Mouse (Mus musculus) CH12.LX (cell line): ENCODE measurements around the gene Asb13. TPM values are rescaled to one million over a fixed set of nuclear protein-coding genes. Genes with fewer than 3 reads are reported as not detected.

Experiments used
- DNase-seq: peaks from one replicate; pipeline ENCODE4 v3.0.0-alpha.2; 2013; ENCODE audit errors: extremely low read depth
- H3K27ac ChIP-seq: 2 replicates; pipeline ENCODE4 v1.5.1; 2012; ENCODE audit warnings: low read depth, mild to moderate bottlenecking, control low read depth, moderate library complexity; ENCODE audit not compliant: insufficient read depth
- H3K27me3 ChIP-seq: replicated peaks from 2 replicates; pipeline ENCODE3; 2012; ENCODE audit warnings: inconsistent platforms
- H3K36me3 ChIP-seq, 2 experiments: replicated peaks in 1 of 2; 2 replicates each; pipeline versions ENCODE3 to v1.6.1; 2012; ENCODE audit warnings: inconsistent platforms in 1 of 2, low read length in 1 of 2, mild to moderate bottlenecking in 1 of 2, mixed read lengths in 1 of 2, moderate library complexity in 1 of 2; ENCODE audit not compliant: control insufficient read depth in 1 of 2, insufficient read depth in 1 of 2
- H3K4me1 ChIP-seq, 2 experiments: 2 replicates each; pipeline ENCODE4 v1.6.1; 2012; ENCODE audit warnings: inconsistent platforms in 1 of 2, moderate library complexity in 1 of 2; ENCODE audit not compliant: insufficient read depth in 2 of 2, control insufficient read depth in 1 of 2
- H3K4me2 ChIP-seq: 2 replicates; pipeline ENCODE4 v1.6.1; 2012; ENCODE audit warnings: low read depth, mild to moderate bottlenecking, control low read depth; ENCODE audit not compliant: poor library complexity, insufficient read depth, severe bottlenecking
- H3K4me3 ChIP-seq, 3 experiments: fragments of 150-350 bp in 1 of 3; sonication (generic) in 1 of 3; replicated peaks in 1 of 3; 2 replicates each; pipeline versions ENCODE3 to v1.5.1; 2011 to 2012; ENCODE audit warnings: low read depth in 2 of 3, low read length in 2 of 3, mild to moderate bottlenecking in 2 of 3, moderate library complexity in 2 of 3, control low read depth in 1 of 3, improper control_type of control experiment in 1 of 3, inconsistent platforms in 1 of 3, mixed read lengths in 1 of 3; ENCODE audit not compliant: poor library complexity in 1 of 3
- H3K79me2 ChIP-seq: replicated peaks from 2 replicates; pipeline ENCODE4 v1.6.1; 2012; ENCODE audit warnings: mild to moderate bottlenecking, moderate library complexity; ENCODE audit not compliant: control insufficient read depth, poor library complexity, insufficient read depth, severe bottlenecking; ENCODE audit errors: extremely low read depth
- H3K9ac ChIP-seq: 2 replicates; pipeline ENCODE4 v1.6.1; 2012; ENCODE audit warnings: low read depth, mild to moderate bottlenecking, control low read depth, moderate library complexity; ENCODE audit not compliant: insufficient read depth
- H3K9me3 ChIP-seq: replicated peaks from 2 replicates; pipeline ENCODE3; 2012; ENCODE audit warnings: low read length, inconsistent platforms, mixed read lengths
- BHLHE40 ChIP-seq: IDR thresholded peaks from 2 replicates; pipeline ENCODE4 v1.6.1; 2011; ENCODE audit warnings: mild to moderate bottlenecking, low read depth, low read length, improper control_type of control experiment
- CHD2 ChIP-seq: IDR thresholded peaks from 2 replicates; pipeline ENCODE4 v1.6.1; 2011; ENCODE audit warnings: low read length, improper control_type of control experiment
- CTCF ChIP-seq, 2 experiments: IDR thresholded peaks in 1 of 2; conservative IDR thresholded peaks in 1 of 2; 2 replicates each; pipeline ENCODE4 v1.5.1; 2011 to 2012; ENCODE audit warnings: low read depth in 2 of 2, low read length in 2 of 2, improper control_type of control experiment in 1 of 2, inconsistent platforms in 1 of 2, mild to moderate bottlenecking in 1 of 2, moderate library complexity in 1 of 2
- E2F4 ChIP-seq: IDR thresholded peaks from 2 replicates; pipeline ENCODE4 v1.6.1; 2011; ENCODE audit warnings: low read depth, low read length, improper control_type of control experiment; ENCODE audit not compliant: insufficient replicate concordance
- ELF1 ChIP-seq: IDR thresholded peaks from 2 replicates; pipeline ENCODE4 v1.6.1; 2014; ENCODE audit warnings: low read depth, mild to moderate bottlenecking, inconsistent platforms, low read length, improper control_type of control experiment
- ETS1 ChIP-seq: conservative IDR thresholded peaks from 2 replicates; pipeline ENCODE4 v1.6.1; 2012; ENCODE audit warnings: low read depth, mild to moderate bottlenecking, inconsistent platforms, low read length, improper control_type of control experiment, moderate library complexity
- GABPA ChIP-seq: IDR thresholded peaks from 2 replicates; pipeline ENCODE4 v1.6.1; 2012; ENCODE audit warnings: low read depth, low read length, improper control_type of control experiment, inconsistent platforms; ENCODE audit not compliant: insufficient replicate concordance
- HCFC1 ChIP-seq: IDR thresholded peaks from 2 replicates; pipeline ENCODE4 v1.6.1; 2012; ENCODE audit warnings: low read depth, mild to moderate bottlenecking, inconsistent platforms, low read length, improper control_type of control experiment
- JUN ChIP-seq: IDR thresholded peaks from 2 replicates; pipeline ENCODE4 v1.6.1; 2011; ENCODE audit warnings: low read depth, mild to moderate bottlenecking, low read length, improper control_type of control experiment, moderate library complexity; ENCODE audit not compliant: insufficient read depth
- JUND ChIP-seq: conservative IDR thresholded peaks from 2 replicates; pipeline ENCODE4 v1.6.1; 2011; ENCODE audit warnings: low read depth, low read length, improper control_type of control experiment
- KAT2A ChIP-seq: IDR thresholded peaks from 2 replicates; pipeline ENCODE4 v1.6.1; 2012; ENCODE audit warnings: low read length, improper control_type of control experiment, inconsistent platforms; ENCODE audit not compliant: insufficient replicate concordance
- MAX ChIP-seq: IDR thresholded peaks from 2 replicates; pipeline ENCODE4 v1.6.1; 2011; ENCODE audit warnings: low read length, improper control_type of control experiment
- MAZ ChIP-seq: IDR thresholded peaks from 2 replicates; pipeline ENCODE4 v1.6.1; 2012; ENCODE audit warnings: low read depth, mild to moderate bottlenecking, inconsistent platforms, low read length, improper control_type of control experiment, moderate library complexity
- MEF2A ChIP-seq: IDR thresholded peaks from 2 replicates; pipeline ENCODE4 v1.6.1; 2014; ENCODE audit warnings: low read depth, mild to moderate bottlenecking, inconsistent platforms, low read length, improper control_type of control experiment, borderline replicate concordance
- MXI1 ChIP-seq: IDR thresholded peaks from 2 replicates; pipeline ENCODE4 v1.6.1; 2011; ENCODE audit warnings: mild to moderate bottlenecking, low read depth, low read length, improper control_type of control experiment
- POLR2AphosphoS2 ChIP-seq: IDR thresholded peaks from 2 replicates; pipeline ENCODE4 v1.6.1; 2011; ENCODE audit warnings: low read depth, low read length, improper control_type of control experiment
- RAD21 ChIP-seq: IDR thresholded peaks from 2 replicates; pipeline ENCODE4 v1.6.1; 2011; ENCODE audit warnings: low read depth, mild to moderate bottlenecking, low read length, improper control_type of control experiment, moderate library complexity
- RCOR1 ChIP-seq: conservative IDR thresholded peaks from 2 replicates; pipeline ENCODE4 v1.6.1; 2012; ENCODE audit warnings: low read depth, mild to moderate bottlenecking, inconsistent platforms, low read length, improper control_type of control experiment
- SIN3A ChIP-seq: IDR thresholded peaks from 2 replicates; pipeline ENCODE4 v1.6.1; 2012; ENCODE audit warnings: low read length, improper control_type of control experiment, inconsistent platforms
- SMC3 ChIP-seq: IDR thresholded peaks from 2 replicates; pipeline ENCODE4 v1.6.1; 2011; ENCODE audit warnings: low read depth, low read length, improper control_type of control experiment
- TBP ChIP-seq: conservative IDR thresholded peaks from 2 replicates; pipeline ENCODE4 v1.6.1; 2011; ENCODE audit warnings: low read depth, low read length, improper control_type of control experiment
- TCF12 ChIP-seq: IDR thresholded peaks from 2 replicates; pipeline ENCODE4 v1.6.1; 2014; ENCODE audit warnings: low read depth, mild to moderate bottlenecking, inconsistent platforms, low read length, improper control_type of control experiment
- UBTF ChIP-seq: IDR thresholded peaks from 2 replicates; pipeline ENCODE4 v1.6.1; 2012; ENCODE audit warnings: low read depth, mild to moderate bottlenecking, inconsistent platforms, low read length, improper control_type of control experiment, moderate library complexity
- USF1 ChIP-seq: IDR thresholded peaks from 2 replicates; pipeline ENCODE4 v1.6.1; 2014; ENCODE audit warnings: low read depth, mild to moderate bottlenecking, inconsistent platforms, low read length, improper control_type of control experiment
- USF2 ChIP-seq: conservative IDR thresholded peaks from 2 replicates; pipeline ENCODE4 v1.6.1; 2011; ENCODE audit warnings: low read depth, low read length, improper control_type of control experiment
- ZKSCAN1 ChIP-seq: IDR thresholded peaks from 2 replicates; pipeline ENCODE4 v1.6.1; 2012; ENCODE audit warnings: low read depth, inconsistent platforms, low read length, improper control_type of control experiment, borderline replicate concordance
- ZMIZ1 ChIP-seq: IDR thresholded peaks from 2 replicates; pipeline ENCODE4 v1.6.1; 2012; ENCODE audit warnings: low read depth, mild to moderate bottlenecking, inconsistent platforms, low read length, improper control_type of control experiment
- ZNF384 ChIP-seq: IDR thresholded peaks from 2 replicates; pipeline ENCODE4 v1.6.1; 2012; ENCODE audit warnings: low read depth, low read length, improper control_type of control experiment, inconsistent platforms
- dilution Hi-C: fragments of 300-500 bp; cut with MboI; formaldehyde crosslinking; loops from 2 replicates; pipeline ENCODE4 v1.14.3; 2020; ENCODE audit warnings: low sequenced_read_pairs; ENCODE audit not compliant: extremely low pct_unique_long_range_greater_than_20kb, extremely low pct_ligation_motif_present
- in situ Hi-C: fragments of 300-500 bp; cut with MboI; formaldehyde crosslinking; loops from 3 replicates; pipeline ENCODE4 v1.14.3; 2019; ENCODE audit warnings: low sequenced_read_pairs, low pct_ligation_motif_present, low pct_unique_long_range_greater_than_20kb, mixed read lengths
- polyA plus RNA-seq: library from polyadenylated mRNA; unstranded; fragments of >175 nt; gene quantifications from 2 replicates; pipeline ENCODE4 v1.2.1, GENCODE M21; 2012; ENCODE audit warnings: low read depth; ENCODE audit not compliant: insufficient read length
- total RNA-seq, 2 experiments: library from RNA; depleted of rRNA; stranded (reverse); fragments of 300-350 nt in 1 of 2; fragments of >200 nt in 1 of 2; gene quantifications; 2 replicates each; pipeline ENCODE4 v1.2.3; 2012 to 2014

Gene Asb13
- total and polyA plus RNA-seq, 3 experiments, result 0.78 to 2.0 (median 1.4) TPM

DNA sequence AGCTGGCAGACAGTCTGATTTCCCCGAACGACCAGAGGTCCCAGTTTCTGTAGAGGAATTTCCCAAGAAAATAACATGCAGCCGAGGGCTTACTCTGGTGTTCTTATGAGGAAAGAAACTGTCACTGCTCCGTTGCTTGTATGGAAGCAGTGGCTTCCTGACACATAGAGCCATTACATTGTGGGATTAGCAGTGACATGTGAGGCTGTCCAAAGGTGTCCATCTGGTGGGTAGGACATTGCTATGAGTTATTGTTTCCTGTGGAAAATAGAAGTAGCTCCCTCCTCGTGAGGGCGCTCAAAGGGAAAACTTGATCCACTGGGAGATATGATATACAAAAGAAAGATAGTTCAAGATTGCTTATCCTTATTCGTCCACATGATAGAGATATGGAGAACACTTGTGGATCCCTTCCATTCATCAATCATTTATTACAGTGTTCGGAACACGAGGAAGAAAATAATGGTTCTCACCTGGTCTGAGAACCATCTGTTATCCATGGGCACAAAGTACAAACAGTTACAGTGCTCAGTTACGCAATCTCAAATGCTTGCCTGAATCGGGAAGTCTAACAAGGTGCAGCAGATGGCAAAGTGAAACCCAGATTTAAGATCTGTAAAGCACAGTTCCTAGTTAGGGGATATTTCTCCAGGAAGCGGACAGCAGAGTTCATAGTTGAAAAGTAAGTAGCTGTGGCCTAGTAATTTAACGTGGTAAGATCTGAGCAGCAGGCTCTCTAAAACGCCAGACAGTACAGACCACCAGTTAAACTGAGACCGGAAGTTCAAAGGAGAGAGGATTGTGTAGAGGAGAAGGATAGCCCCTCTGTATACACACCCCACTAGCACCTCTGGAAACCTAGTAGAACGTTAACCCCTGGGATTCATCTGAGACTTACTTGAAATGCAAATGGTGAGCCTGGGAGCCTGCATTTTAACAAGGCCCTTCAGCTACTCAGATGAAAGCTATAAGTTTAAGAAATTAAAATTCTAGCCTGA is 25.6 kb downstream of the Asb13 start:
- H3K4me2 ChIP-seq, result 0 out of 2 replicates have a peak overlapping the region, but pooled peaks have one; percentile 2
- no peak overlapping the region for H3K9ac ChIP-seq
- no peaks in the 10 kb centered on the region for H3K79me2 ChIP-seq
- no peaks in the 10 kb centered on the region for H3K9me3 ChIP-seq
- dilution Hi-C loops, result no loop called here
- DNase-seq, result no peak
- H3K4me3 ChIP-seq, result no peak overlapping the region
- H3K27ac ChIP-seq, result no peak overlapping the region
- no peaks in the 10 kb centered on the region; a peak in 1 of 4 replicates for H3K4me1 ChIP-seq
- TF ChIP-seq CHD2 (no peak), CTCF (conservative IDR thresholded peaks at IDR 0.05 in 1 of 2, IDR thresholded peaks at IDR 0.05 in 1 of 2; ENCODE audit: low read depth in 2 of 2, low read length in 2 of 2) (no peak), SMC3 (no peak), MAZ (no peak), POLR2AphosphoS2 (no peak), KAT2A (no peak), GABPA (no peak), ELF1 (no peak), USF2 (no peak), TCF12 (no peak), ZKSCAN1 (no peak), SIN3A (no peak)
- TF ChIP-seq, all 38 proteins: peak for 0
- in situ Hi-C loops, result no loop called here
- no peaks in the 10 kb centered on the region for H3K36me3 ChIP-seq
- no peaks in the 10 kb centered on the region for H3K27me3 ChIP-seq

DNA sequence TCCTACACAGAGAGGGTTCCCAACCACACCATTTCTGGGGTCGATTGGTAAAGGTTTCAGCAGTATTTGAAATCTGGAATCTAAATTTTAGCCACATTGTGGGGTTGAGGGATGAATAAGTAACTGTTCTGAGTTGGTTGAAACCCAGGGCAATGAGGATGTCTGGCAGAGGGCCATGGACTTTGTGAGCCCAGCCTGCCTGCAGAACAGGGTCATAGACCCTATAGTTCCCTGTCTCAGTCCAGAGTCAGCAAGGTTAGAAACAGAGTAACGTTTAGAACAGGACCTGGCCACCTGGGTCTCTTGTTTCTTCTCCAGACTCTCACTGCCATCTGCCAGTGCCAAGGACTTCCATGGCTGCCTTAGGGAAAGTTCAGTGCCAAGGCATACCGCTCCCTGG is 30.4 kb downstream of the Asb13 start:
- no peaks in the 10 kb centered on the region for H3K9me3 ChIP-seq
- H3K4me1 ChIP-seq, result no peaks in the 10 kb centered on the region; a peak in 1 of 4 replicates
- DNase-seq, result no peak
- no peak overlapping the region for H3K9ac ChIP-seq
- H3K4me2 ChIP-seq, result no peak overlapping the region
- dilution Hi-C loops (no loop called here), in situ Hi-C loops (no loop called here)
- no peak for TF ChIP-seq HCFC1
- no peak for TF ChIP-seq RAD21
- no peak for TF ChIP-seq TBP
- TF ChIP-seq KAT2A, result no peak
- TF ChIP-seq ZNF384, result no peak
- TF ChIP-seq MEF2A, result no peak
- TF ChIP-seq JUN, result no peak
- TF ChIP-seq BHLHE40, result no peak
- no peak for TF ChIP-seq MXI1
- no peak for TF ChIP-seq JUND
- no peak for TF ChIP-seq SMC3
- TF ChIP-seq ZMIZ1, result no peak
- no peak for TF ChIP-seq USF1
- no peak for TF ChIP-seq MAX
- TF ChIP-seq UBTF, result no peak
- no peak for TF ChIP-seq GABPA
- no peak for TF ChIP-seq ETS1
- TF ChIP-seq E2F4, result no peak
- TF ChIP-seq RCOR1, result no peak
- no peaks in the 10 kb centered on the region for H3K79me2 ChIP-seq
- H3K27ac ChIP-seq, result no peak overlapping the region
- H3K27me3 ChIP-seq, result no peaks in the 10 kb centered on the region
- H3K4me3 ChIP-seq, result no peak overlapping the region
- no peaks in the 10 kb centered on the region for H3K36me3 ChIP-seq
